Mouse (Mus musculus) midbrain, embryonic 12.5 days (tissue): ENCODE results near the gene Prkaa2. TPM values are rescaled to one million over a fixed set of nuclear protein-coding genes. Genes with fewer than 3 reads are reported as not detected.

Experiments
- ATAC-seq: fragments of 200-750 bp; cut with Nextera tagmentation; 2 replicates; pipeline ENCODE4 v1.8.0; 2017; ENCODE audit warnings: low read depth, moderate TSS enrichment, moderate library complexity; ENCODE audit not compliant: low FRiP score
- H3K27ac ChIP-seq: fragments of 300-500 bp; sonication (generic); replicated peaks from 2 replicates; pipeline ENCODE4 v1.5.1; 2016; ENCODE audit warnings: mild to moderate bottlenecking
- H3K27me3 ChIP-seq: fragments of 300-500 bp; sonication (generic); 2 replicates; pipeline ENCODE4 v1.6.1; 2016; ENCODE audit warnings: mild to moderate bottlenecking
- H3K36me3 ChIP-seq: fragments of 300-500 bp; sonication (generic); 2 replicates; pipeline ENCODE4 v1.6.1; 2016
- H3K4me1 ChIP-seq: fragments of 300-500 bp; sonication (generic); 2 replicates; pipeline ENCODE4 v1.6.1; 2016
- H3K4me2 ChIP-seq: fragments of 300-500 bp; sonication (generic); replicated peaks from 2 replicates; pipeline ENCODE4 v1.6.1; 2016; ENCODE audit warnings: mild to moderate bottlenecking, moderate library complexity
- H3K4me3 ChIP-seq: fragments of 300-500 bp; sonication (generic); 2 replicates; pipeline ENCODE4 v1.5.1; 2016; ENCODE audit warnings: mild to moderate bottlenecking
- H3K9ac ChIP-seq: fragments of 300-500 bp; sonication (generic); replicated peaks from 2 replicates; pipeline ENCODE4 v1.6.1; 2016; ENCODE audit warnings: mild to moderate bottlenecking, moderate library complexity
- H3K9me3 ChIP-seq: fragments of 300-500 bp; sonication (generic); 2 replicates; pipeline ENCODE4 v1.6.1; 2016; ENCODE audit warnings: mild to moderate bottlenecking
- WGBS: fragments of 180-500 bp; shearing (Covaris S2); methylation state at CpG from one replicate; pipeline ENCODE4 v1.1.7; 2016; 5-methylcytosine and 5-hydroxymethylcytosine counted together
- polyA plus RNA-seq: library from polyadenylated mRNA; unstranded; fragments of >200 nt; fragmentation: Nextera tagmentation; extraction: Ambion mirVana; gene quantifications from 2 replicates; pipeline ENCODE4 v1.2.1, GENCODE M21; 2016

Prkaa2 gene
- polyA plus RNA-seq, 1 experiment from 2014 or later: 6.2 TPM

DNA sequence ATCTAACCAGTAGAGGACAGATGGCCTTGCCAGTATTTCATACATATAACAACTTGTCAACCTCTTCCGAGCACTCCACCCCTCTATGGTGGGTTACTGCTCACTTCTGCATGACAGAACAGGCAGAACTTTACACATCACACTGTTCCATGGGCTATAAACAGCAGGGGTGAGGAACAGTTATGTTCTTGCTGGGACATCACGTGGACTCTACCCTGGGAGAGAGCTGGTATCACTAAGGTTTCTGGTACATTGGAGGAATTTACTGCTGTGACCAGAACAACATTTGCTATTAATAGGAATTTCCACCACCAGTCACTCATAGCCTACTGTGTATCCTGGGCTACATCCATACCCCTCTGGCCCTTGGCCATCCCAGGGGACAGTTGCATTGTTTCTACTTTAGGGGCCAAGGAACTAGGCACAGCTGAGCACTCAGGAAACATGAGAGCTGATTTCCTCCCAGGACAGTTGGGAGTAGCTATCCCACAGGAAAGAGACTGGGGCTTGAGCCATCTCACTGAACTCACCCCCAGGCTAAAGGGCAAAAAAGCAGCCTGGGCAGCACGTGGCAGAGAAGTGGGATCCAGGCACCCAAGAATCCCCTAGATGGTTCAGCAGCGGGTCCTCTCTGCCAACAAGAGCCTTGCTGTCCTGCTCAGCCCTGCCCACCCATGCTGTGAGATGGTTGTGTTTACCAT lies 23.8 kb upstream of the Prkaa2 start:
- Histone ChIP-seq H3K4me1 (no peaks in the 10 kb centered on the region), H3K36me3 (no peaks in the 10 kb centered on the region), H3K27ac (no peak overlapping the region), H3K4me3 (no peak overlapping the region), H3K27me3 (no peaks in the 10 kb centered on the region), H3K9me3 (no peaks in the 10 kb centered on the region), H3K4me2 (no peak overlapping the region), H3K9ac (no peak overlapping the region)
- 83% methylated on average over 4 of the region's 4 CpGs for WGBS
- ATAC-seq: no peak

DNA sequence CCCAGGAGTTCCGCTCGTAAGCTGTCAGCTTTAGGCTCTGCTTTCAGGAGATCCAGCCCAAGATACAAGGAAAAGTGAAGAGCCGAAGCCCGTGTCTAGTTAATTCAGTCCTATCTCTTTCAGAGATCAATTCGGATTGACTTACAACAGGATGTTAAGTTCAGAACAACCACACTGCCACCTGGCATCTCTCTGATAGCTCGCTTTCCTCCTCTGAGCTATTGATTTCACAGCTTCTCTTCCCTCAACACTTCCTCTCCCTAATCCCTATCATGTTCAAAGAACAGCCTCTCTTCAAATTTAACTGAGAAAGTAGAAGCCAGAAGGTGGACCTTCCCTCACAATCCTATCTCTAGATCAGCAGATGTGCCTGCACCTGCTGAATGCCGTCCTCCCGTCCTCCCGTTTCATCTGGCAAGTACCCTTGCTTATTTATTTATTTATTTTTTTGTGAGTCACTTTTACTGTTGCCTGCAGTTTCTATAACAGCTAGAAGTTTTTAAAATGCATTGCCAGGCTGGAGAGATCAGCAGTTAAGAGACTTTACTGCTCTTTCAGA lies 22.1 kb upstream of the Prkaa2 start:
- Histone ChIP-seq H3K36me3 (no peaks in the 10 kb centered on the region), H3K4me3 (no peak overlapping the region), H3K9me3 (no peaks in the 10 kb centered on the region), H3K4me2 (no peak overlapping the region), H3K4me1 (no peaks in the 10 kb centered on the region), H3K27me3 (no peaks in the 10 kb centered on the region), H3K27ac (no peak overlapping the region), H3K9ac (no peak overlapping the region)
- 76% methylated on average over 9 of the region's 9 CpGs for WGBS
- ATAC-seq: no peak

DNA sequence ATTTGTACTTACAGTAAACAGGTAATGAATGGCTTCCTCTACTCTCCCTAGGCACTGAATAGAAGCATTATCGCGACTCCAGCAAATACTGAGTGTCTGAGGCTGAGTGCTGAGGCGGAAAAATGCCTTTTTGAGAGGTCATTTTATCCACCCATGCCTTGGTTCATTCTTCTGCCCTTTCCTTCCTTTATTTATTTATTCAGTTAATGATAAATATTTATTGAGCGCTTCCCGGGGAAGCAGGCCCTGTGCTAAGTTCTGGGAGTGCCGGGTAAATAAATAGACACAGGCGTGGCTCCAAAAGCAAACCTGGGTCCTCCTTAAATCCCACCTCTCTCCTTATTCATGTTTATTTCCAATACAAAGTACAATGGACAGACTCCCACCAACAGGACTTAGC lies 19.5 kb upstream of the Prkaa2 start:
- Histone ChIP-seq H3K27ac (no peak overlapping the region), H3K9ac (no peak overlapping the region), H3K4me1 (no peaks in the 10 kb centered on the region), H3K36me3 (no peaks in the 10 kb centered on the region), H3K27me3 (no peaks in the 10 kb centered on the region), H3K4me2 (no peak overlapping the region), H3K4me3 (no peak overlapping the region), H3K9me3 (no peaks in the 10 kb centered on the region)
- 77% methylated on average over 7 of the region's 7 CpGs for WGBS
- ATAC-seq: no peak

DNA sequence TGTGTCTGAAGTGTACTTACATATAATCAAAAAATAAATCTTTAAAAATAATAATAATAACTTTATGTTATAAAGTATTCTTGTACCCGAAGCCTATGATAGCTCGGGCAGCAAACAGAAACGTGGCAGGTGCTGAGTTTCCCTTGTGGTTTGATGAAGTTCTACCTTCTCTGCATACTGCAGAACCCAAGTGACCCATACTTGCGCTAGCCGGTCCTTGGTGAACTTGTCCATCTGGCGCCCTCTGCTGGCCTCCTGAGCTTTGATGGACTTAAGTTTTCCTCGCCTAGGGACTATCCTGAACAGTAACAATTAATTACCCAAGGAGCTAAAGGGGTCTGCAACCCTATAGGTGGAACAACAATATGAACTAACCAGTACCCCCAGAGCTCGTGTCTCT lies 12.7 kb upstream of the Prkaa2 start:
- Histone ChIP-seq H3K27ac (no peak overlapping the region), H3K9me3 (no peaks in the 10 kb centered on the region), H3K4me3 (no peak overlapping the region), H3K4me2 (no peak overlapping the region), H3K36me3 (no peaks in the 10 kb centered on the region), H3K27me3 (no peaks in the 10 kb centered on the region), H3K9ac (no peak overlapping the region), H3K4me1 (no peaks in the 10 kb centered on the region)
- ATAC-seq: no peak
- 49% methylated on average over 8 of the region's 8 CpGs for WGBS

DNA sequence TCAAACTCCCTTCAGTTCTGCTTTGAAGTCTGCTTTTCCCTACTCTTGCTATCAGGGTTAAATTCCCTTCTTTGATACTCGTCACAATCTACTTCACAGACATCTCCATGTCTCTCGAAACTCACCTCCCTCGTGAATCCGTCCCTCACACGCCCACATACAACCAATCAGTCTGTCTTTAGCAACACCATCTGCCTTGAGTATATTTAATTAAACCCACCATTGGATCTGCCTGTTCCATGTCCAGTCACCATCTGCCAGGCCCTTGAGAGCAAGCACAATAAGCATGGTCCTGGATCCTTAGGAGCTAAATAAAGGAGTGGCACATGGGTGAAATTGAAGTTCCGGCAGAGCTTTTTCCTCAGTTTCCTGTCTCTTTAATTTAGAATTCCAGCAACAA lies 11.4 kb upstream of the Prkaa2 start:
- H3K27ac ChIP-seq: no peak overlapping the region
- H3K27me3 ChIP-seq: no peaks in the 10 kb centered on the region
- no peaks in the 10 kb centered on the region for H3K4me1 ChIP-seq
- H3K4me2 ChIP-seq: no peak overlapping the region
- no peak overlapping the region for H3K4me3 ChIP-seq
- H3K9ac ChIP-seq: no peak overlapping the region
- 72% methylated on average over 6 of the region's 6 CpGs for WGBS
- no peaks in the 10 kb centered on the region for H3K9me3 ChIP-seq
- H3K36me3 ChIP-seq: no peaks in the 10 kb centered on the region
- ATAC-seq: no peak

DNA sequence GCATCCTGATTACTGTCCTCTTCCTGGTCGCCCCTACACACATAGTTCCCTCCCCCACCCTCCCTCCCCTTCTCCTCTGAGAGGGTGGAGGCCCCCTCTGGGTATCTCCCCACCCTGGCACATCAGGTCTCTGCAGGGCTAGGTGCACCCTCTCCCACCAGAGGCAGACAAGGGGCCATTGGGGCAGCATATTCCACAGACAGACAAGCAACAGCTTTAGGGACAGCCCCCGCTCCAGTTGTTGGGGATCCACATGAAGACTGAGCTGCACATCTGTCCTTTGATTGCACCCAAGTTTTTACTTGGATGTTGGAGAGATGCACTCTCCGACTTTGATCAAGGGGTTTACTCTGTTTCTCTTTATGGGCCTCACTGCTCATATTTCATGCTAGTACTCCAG lies 3.8 kb upstream of the Prkaa2 start:
- 86% methylated on average over 3 of the region's 3 CpGs for WGBS
- H3K4me2 ChIP-seq: no peak overlapping the region
- no peak for ATAC-seq

DNA sequence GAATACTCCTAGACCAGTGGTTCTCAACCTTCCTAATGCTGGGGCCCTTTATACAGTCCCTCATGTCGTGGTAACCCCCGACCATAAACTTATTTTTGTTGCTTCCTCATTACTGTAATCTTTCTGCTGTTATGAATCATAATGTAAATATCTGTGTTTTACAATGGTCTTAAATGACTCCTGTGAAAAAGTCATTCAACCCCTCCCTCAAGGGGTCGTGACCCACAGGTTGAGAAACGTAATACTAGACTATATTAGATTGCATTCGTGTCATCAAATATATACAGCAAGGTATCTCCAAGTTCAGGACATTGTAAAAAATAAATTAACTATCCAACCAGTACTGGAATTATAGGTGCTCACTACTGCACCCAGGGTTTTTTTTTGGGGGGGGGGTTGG lies 3.4 kb upstream of the Prkaa2 start:
- H3K9ac ChIP-seq: no peak overlapping the region

More for the DNA sequence above, 3.8 kb upstream of the Prkaa2 start:
- Histone ChIP-seq H3K27ac (no peak overlapping the region), H3K36me3 (no peaks in the 10 kb centered on the region), H3K4me1 (peaks cover 12% of the 10 kb centered on the region; the same call in 1 of the 2 replicates), H3K27me3 (0 out of 2 replicates have a peak, but pooled peaks cover 5% of the 10 kb centered on the region), H3K9ac (no peak overlapping the region), H3K4me3 (no peak overlapping the region), H3K9me3 (no peaks in the 10 kb centered on the region)

DNA sequence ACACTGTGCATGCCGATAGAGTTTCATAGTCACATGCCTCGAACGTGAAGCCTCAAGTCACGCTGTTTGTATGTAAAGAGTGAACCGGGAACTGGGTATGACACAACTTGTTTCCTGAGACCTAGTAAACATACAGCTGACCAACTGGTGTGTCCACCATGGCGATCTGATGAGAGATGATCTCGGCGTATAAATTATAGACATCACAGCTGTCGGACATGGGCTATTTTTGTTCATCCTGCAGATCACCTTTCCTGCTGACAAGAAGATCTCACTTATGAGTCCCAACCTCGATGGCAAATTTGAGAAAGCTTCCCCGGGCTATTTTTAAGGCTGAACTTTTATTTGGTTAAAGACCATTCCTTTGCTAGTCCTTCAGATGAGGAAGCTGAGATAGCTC lies 2.1 kb upstream of the Prkaa2 start:
- Histone ChIP-seq H3K27me3 (peaks cover 7% of the 10 kb centered on the region; the same call in 1 of the 2 replicates), H3K9me3 (no peaks in the 10 kb centered on the region), H3K36me3 (no peaks in the 10 kb centered on the region), H3K27ac (no peak overlapping the region), H3K4me1 (peaks cover 15% of the 10 kb centered on the region; the same call in 1 of the 2 replicates), H3K9ac (no peak overlapping the region), H3K4me3 (no peak overlapping the region), H3K4me2 (no peak overlapping the region)
- no peak for ATAC-seq
- WGBS: 90% methylated on average over 11 of the region's 11 CpGs

More for the DNA sequence above, 3.4 kb upstream of the Prkaa2 start:
- no peak for ATAC-seq
- H3K9me3 ChIP-seq: no peaks in the 10 kb centered on the region
- no peak overlapping the region for H3K27ac ChIP-seq
- H3K4me3 ChIP-seq: no peak overlapping the region
- no peaks in the 10 kb centered on the region for H3K36me3 ChIP-seq
- 0 out of 2 replicates have a peak, but pooled peaks cover 5% of the 10 kb centered on the region for H3K27me3 ChIP-seq
- no peak overlapping the region for H3K4me2 ChIP-seq
- H3K4me1 ChIP-seq: peaks cover 15% of the 10 kb centered on the region; the same call in 1 of the 2 replicates
- WGBS: 91% methylated on average over 5 of the region's 5 CpGs

DNA sequence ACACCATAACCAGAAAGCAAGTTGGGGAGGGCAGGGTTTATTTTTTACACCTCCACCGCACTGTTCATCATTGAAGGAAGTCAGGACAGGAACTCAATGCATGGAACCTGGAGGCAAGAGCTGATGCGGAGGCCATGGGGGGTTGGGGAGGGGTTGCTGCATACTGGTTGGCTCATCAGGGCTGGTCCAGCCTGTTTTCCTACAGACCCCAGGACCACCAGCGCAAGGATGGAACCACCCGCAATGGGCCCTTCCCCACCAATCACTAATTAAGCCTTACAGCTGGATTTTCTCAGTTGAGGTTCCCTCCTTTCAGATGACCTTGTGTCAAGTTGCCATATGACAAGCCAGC lies 970 bp upstream of the Prkaa2 start:
- Histone ChIP-seq H3K4me1 (peaks cover 15% of the 10 kb centered on the region; the same call in 1 of the 2 replicates), H3K27me3 (peaks cover 7% of the 10 kb centered on the region; the same call in 1 of the 2 replicates), H3K9ac (peak overlapping the region; percentile 82; the same call in 1 of the 2 replicates), H3K9me3 (no peaks in the 10 kb centered on the region), H3K36me3 (no peaks in the 10 kb centered on the region), H3K4me3 (peak overlapping the region; percentile 77), H3K4me2 (peak overlapping the region; percentile 92), H3K27ac (0 out of 2 replicates have a peak overlapping the region, but pooled peaks have one; percentile 65)
- no peak for ATAC-seq
- 57% methylated on average over 4 of the region's 4 CpGs for WGBS

DNA sequence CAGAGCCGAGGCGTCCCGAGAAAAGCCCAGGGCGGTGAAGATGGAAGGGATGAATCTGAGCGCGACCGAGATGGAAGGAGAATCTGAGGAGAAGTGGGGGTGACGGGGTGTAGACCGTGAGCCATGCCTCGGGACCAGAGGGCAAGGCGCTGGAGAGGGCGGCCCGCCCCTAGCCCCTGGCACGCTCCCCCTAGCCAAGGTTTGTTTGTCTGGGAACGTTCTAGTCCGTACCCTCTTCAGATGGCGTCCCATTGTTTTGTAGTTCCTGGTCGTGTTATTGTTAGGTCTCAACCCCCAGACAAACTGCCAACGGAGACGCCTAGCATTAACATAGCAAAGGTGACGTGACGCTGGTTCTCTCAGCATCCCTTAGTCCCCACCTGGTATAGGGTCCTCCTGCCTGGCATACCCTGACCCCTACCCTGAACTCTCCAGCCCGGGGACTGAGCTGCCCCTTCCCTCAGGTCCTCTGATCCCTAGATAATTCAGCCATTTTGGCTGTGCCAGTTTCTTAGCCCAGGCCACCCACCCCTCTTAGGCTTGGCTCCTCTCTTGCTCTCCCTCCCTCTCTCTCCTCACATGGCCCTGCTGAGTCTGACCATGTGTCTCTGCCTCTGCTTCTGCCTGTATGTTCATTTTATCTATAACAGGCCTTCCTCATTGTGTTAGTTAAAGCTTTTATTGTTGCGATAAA lies 447 bp upstream of the Prkaa2 start:
- peaks cover 15% of the 10 kb centered on the region; the same call in 1 of the 2 replicates for H3K4me1 ChIP-seq
- peak overlapping the region; percentile 92 for H3K4me2 ChIP-seq
- H3K9ac ChIP-seq: peak overlapping the region; percentile 82
- H3K27me3 ChIP-seq: peaks cover 7% of the 10 kb centered on the region; the same call in 1 of the 2 replicates
- H3K4me3 ChIP-seq: peak overlapping the region; percentile 77
- H3K36me3 ChIP-seq: no peaks in the 10 kb centered on the region
- H3K9me3 ChIP-seq: no peaks in the 10 kb centered on the region
- 2% methylated on average over 24 of the region's 24 CpGs for WGBS
- ATAC-seq: peak; percentile 76
- H3K27ac ChIP-seq: peak overlapping the region; percentile 65

DNA sequence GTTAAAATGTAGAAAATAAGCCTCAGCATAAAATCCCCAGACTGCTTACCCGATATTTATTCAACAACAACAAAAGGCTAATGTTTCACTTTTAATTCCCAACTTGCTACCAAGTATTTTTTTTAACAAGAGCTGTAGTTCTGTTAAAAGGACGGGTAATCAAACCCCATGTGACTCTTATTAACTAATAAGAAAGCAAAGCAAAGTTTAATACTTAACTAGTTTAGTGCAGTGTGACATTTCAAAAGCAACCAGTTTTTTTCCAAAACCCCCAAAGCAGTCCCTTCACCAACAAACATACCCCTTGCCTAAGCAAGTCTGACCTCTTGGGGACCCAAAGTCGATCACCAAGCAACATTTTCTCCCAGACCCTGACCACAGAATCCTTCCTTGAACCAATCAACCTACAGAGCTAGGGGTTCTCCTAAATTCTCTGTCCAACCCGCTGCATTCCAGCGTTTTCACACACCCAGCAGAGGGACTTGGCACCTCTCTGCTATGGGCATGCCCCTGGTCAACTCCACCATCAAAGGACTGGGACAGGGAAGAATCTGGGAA lies 970 bp downstream of the Prkaa2 start:
- Histone ChIP-seq H3K27ac (no peak overlapping the region), H3K9me3 (no peaks in the 10 kb centered on the region), H3K4me2 (peak overlapping the region; percentile 92), H3K27me3 (peaks cover 7% of the 10 kb centered on the region; the same call in 1 of the 2 replicates), H3K4me3 (peak overlapping the region; percentile 77), H3K9ac (peak overlapping the region; percentile 82), H3K36me3 (no peaks in the 10 kb centered on the region), H3K4me1 (peaks cover 15% of the 10 kb centered on the region; the same call in 1 of the 2 replicates)
- 0 out of 2 replicates have a peak, but pooled peaks have one; percentile 13 for ATAC-seq
- WGBS: 7% methylated on average over 5 of the region's 5 CpGs
